Mouse (Mus musculus) midbrain, embryonic 15.5 days (tissue): ENCODE data around the gene Cdc27. TPM values are rescaled to one million over a fixed set of nuclear protein-coding genes. Genes with fewer than 3 reads are reported as not detected.
"Not testable (repeated sequence)": the region's sequence is repeated elsewhere in the genome, so short reads cannot be mapped to it uniquely, and the experiment has no call there.

Source experiments
- ATAC-seq: fragments of 200-750 bp; cut with Nextera tagmentation; replicated peaks from 2 replicates; pipeline ENCODE4 v1.8.0; 2017; ENCODE audit warnings: moderate TSS enrichment
- H3K27ac ChIP-seq: fragments of 300-500 bp; sonication (generic); 2 replicates; pipeline ENCODE4 v1.5.1; 2015; ENCODE audit warnings: mild to moderate bottlenecking, inconsistent platforms
- H3K27me3 ChIP-seq: fragments of 300-500 bp; sonication (generic); replicated peaks from 2 replicates; pipeline ENCODE4 v1.6.1; 2015; ENCODE audit warnings: inconsistent platforms
- H3K36me3 ChIP-seq: fragments of 300-500 bp; sonication (generic); replicated peaks from 2 replicates; pipeline ENCODE4 v1.6.1; 2015; ENCODE audit warnings: inconsistent platforms
- H3K4me1 ChIP-seq: fragments of 300-500 bp; sonication (generic); 2 replicates; pipeline ENCODE4 v1.6.1; 2015; ENCODE audit warnings: inconsistent platforms
- H3K4me2 ChIP-seq: fragments of 300-500 bp; sonication (generic); 2 replicates; pipeline ENCODE4 v1.6.1; 2015; ENCODE audit warnings: inconsistent platforms, mild to moderate bottlenecking, moderate library complexity
- H3K4me3 ChIP-seq: fragments of 300-500 bp; sonication (generic); 2 replicates; pipeline ENCODE4 v1.5.1; 2015; ENCODE audit warnings: mild to moderate bottlenecking, inconsistent platforms
- H3K9ac ChIP-seq: fragments of 300-500 bp; sonication (generic); 2 replicates; pipeline ENCODE4 v1.6.1; 2015; ENCODE audit warnings: mild to moderate bottlenecking, inconsistent platforms
- H3K9me3 ChIP-seq: fragments of 300-500 bp; sonication (generic); 2 replicates; pipeline ENCODE4 v1.6.1; 2016; ENCODE audit warnings: inconsistent platforms
- WGBS: fragments of 180-500 bp; shearing (Covaris S2); methylation state at CpG from one replicate; pipeline ENCODE4 v1.1.7; 2015; ENCODE audit warnings: mixed read lengths; 5-methylcytosine and 5-hydroxymethylcytosine counted together
- polyA plus RNA-seq: library from polyadenylated mRNA; unstranded; fragments of >200 nt; fragmentation: Nextera tagmentation; extraction: Ambion mirVana; gene quantifications from 2 replicates; pipeline ENCODE4 v1.2.1, GENCODE M21; 2015

Cdc27 gene
- polyA plus RNA-seq, 1 experiment from 2014 or later, result 41.4 TPM

DNA sequence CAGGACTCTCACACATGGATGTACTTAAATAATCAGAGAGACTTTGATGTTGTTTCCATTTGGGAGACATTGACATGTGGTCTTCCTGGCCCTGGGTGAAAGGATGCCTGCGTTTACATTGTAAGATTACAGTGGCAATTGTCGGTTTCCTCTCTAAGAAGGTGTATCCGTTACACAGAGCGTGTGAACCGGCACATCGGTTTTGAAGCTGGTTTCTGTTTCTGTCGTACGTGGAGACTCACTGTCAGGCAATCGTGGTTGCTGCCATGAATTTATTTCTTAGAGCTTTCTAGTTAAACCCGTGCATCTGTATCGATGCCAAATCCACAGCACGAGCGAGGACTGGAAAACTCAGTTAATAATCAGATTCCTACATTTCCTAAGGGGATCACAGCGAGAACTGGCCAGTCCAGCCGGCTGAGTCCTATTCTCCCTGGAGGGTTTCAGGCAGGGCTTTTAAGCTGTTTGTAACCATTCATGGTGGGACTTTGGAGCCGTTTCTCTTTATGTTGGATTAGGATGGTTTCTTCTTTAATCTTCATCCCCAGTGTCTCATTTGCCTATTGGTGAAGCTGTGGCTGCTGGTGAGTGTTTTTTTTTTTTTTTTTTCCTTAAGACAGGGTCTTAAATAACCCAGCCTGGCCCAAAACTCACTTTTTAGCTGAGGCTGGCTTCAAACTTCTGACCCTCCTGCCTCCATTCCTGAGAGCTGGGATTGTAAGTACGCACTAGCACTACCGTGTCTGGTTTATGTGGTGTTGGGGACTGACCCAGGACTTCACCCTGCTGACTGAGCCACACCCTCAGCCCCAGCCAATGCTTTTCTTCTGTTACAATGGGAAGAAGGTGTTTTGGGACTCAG lies 31.3 kb upstream of the Cdc27 start:
- Histone ChIP-seq H3K9ac (no peak overlapping the region), H3K27me3 (no peaks in the 10 kb centered on the region), H3K4me3 (no peak overlapping the region), H3K4me1 (peaks cover 2% of the 10 kb centered on the region; the same call in 1 of the 2 replicates), H3K4me2 (peak overlapping the region; percentile 30), H3K9me3 (no peaks in the 10 kb centered on the region), H3K36me3 (no peaks in the 10 kb centered on the region), H3K27ac (0 out of 2 replicates have a peak overlapping the region, but pooled peaks have one; percentile 38)
- 53% methylated on average over 18 of the region's 18 CpGs for WGBS
- ATAC-seq, result no peak

GRCm38 (mm10) chr11:104580606-104581005 lies 30.2 kb upstream of the Cdc27 start:
- Histone ChIP-seq H3K9me3 (no peaks in the 10 kb centered on the region), H3K27me3 (no peaks in the 10 kb centered on the region), H3K4me3 (no peak overlapping the region), H3K36me3 (no peaks in the 10 kb centered on the region), H3K4me1 (peaks cover 2% of the 10 kb centered on the region; the same call in 1 of the 2 replicates), H3K4me2 (no peak overlapping the region), H3K27ac (no peak overlapping the region), H3K9ac (no peak overlapping the region)
- WGBS, result 94% methylated on average over 5 of the region's 5 CpGs
- ATAC-seq, result no peak

DNA sequence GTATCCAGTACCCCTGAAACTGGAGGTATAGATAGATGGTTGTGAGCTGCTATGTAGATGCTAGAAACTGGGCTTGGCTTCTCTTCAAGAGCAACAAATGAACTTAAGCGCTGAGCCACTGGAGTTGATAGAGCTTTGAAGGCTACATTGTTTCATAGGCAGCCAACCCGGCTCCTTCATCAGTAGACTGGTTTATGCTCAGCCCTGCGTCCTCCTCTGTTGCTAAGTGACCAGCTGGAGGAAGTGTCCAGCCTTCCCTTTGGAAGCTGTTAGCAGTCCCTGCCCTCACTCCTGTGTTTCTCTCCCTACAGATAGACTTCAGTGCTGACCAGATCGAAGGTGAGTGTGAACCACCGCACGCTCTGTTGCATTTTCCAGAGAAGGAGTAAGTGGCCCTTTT lies 29.7 kb upstream of the Cdc27 start:
- Histone ChIP-seq H3K9ac (no peak overlapping the region), H3K27me3 (no peaks in the 10 kb centered on the region), H3K36me3 (no peaks in the 10 kb centered on the region), H3K4me1 (peaks cover 2% of the 10 kb centered on the region; the same call in 1 of the 2 replicates), H3K27ac (no peak overlapping the region), H3K9me3 (no peaks in the 10 kb centered on the region), H3K4me2 (no peak overlapping the region), H3K4me3 (no peak overlapping the region)
- 69% methylated on average over 6 of the region's 6 CpGs for WGBS
- ATAC-seq, result no peak

DNA sequence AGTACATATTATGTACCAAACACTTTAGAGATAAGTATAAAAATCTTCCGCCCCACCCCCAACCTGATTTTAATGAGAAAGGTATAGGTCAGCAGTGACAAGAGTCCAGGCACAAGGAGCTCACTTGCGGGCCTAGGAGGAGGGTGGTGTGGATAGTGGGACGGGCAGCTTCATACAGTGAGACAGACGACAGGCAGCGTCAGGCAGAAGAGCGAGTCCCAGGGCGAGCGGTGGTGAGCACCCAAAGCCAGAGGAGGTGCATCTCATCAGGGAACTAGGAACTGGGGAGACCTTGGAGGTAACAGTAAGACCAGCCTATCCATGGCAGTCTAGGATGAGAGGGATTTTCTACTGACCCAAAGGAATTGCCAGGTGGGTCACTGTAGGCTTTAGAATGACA lies 29.2 kb upstream of the Cdc27 start:
- no peak overlapping the region for H3K27ac ChIP-seq
- no peaks in the 10 kb centered on the region for H3K27me3 ChIP-seq
- H3K4me2 ChIP-seq, result no peak overlapping the region
- H3K9ac ChIP-seq, result no peak overlapping the region
- ATAC-seq, result no peak
- WGBS, result 91% methylated on average over 8 of the region's 8 CpGs
- H3K9me3 ChIP-seq, result no peaks in the 10 kb centered on the region
- H3K36me3 ChIP-seq, result no peaks in the 10 kb centered on the region
- peaks cover 2% of the 10 kb centered on the region; the same call in 1 of the 2 replicates for H3K4me1 ChIP-seq
- no peak overlapping the region for H3K4me3 ChIP-seq

DNA sequence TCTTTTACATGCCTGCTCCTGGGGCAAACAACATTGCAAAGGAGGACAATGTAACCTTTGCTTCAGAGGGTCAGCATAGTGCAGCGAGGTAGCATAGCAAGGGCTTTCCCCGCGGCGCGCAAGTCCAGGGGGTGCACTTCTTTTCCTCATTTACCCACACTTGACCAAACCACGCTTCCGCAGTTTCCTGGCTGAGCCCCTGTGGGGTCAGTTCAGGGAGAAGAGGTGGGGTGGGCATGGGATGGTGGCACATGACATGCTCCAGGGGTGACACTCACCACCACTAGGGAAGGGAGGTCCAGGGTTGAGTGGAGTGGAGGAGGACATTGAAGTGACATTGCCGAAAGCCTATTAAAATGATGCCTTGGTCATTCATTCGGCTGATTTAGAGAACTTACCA lies 28.7 kb upstream of the Cdc27 start:
- Histone ChIP-seq H3K4me1 (peaks cover 2% of the 10 kb centered on the region; the same call in 1 of the 2 replicates), H3K4me2 (no peak overlapping the region), H3K4me3 (no peak overlapping the region), H3K36me3 (no peaks in the 10 kb centered on the region), H3K27ac (no peak overlapping the region), H3K9me3 (no peaks in the 10 kb centered on the region), H3K9ac (no peak overlapping the region), H3K27me3 (no peaks in the 10 kb centered on the region)
- 92% methylated on average over 9 of the region's 9 CpGs for WGBS
- ATAC-seq, result no peak

DNA sequence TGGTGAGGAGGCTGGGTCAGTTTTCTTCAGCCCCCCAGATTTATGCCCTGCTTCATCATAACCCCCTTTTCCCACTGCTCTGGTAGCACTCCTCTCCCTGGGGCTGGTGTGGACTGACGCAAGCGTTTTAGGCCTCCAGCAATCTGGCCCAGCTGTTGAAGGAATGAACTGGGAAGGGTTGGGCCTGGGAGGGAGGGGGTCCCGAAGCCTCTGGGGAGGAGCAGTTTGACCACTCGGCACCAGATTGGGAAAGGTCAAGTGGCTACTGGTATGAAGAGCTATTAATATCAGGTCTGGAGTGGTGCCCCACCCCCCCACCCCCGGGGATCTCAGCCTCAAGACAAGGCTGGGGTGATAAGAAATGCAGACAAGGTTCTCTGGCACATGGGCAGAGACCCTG lies 27.7 kb upstream of the Cdc27 start:
- Histone ChIP-seq H3K27ac (no peak overlapping the region), H3K36me3 (no peaks in the 10 kb centered on the region), H3K4me3 (no peak overlapping the region), H3K9me3 (no peaks in the 10 kb centered on the region), H3K4me1 (peaks cover 2% of the 10 kb centered on the region; the same call in 1 of the 2 replicates), H3K4me2 (no peak overlapping the region), H3K9ac (no peak overlapping the region), H3K27me3 (no peaks in the 10 kb centered on the region)
- ATAC-seq, result no peak
- WGBS, result 66% methylated on average over 5 of the region's 5 CpGs

- no peak overlapping the region for H3K4me2 ChIP-seq
- H3K9ac ChIP-seq, result no peak overlapping the region
- no peak overlapping the region for H3K27ac ChIP-seq
Measured at GRCm38 (mm10) chr11:104576772-104577612, 26.6 kb upstream of the Cdc27 start.

DNA sequence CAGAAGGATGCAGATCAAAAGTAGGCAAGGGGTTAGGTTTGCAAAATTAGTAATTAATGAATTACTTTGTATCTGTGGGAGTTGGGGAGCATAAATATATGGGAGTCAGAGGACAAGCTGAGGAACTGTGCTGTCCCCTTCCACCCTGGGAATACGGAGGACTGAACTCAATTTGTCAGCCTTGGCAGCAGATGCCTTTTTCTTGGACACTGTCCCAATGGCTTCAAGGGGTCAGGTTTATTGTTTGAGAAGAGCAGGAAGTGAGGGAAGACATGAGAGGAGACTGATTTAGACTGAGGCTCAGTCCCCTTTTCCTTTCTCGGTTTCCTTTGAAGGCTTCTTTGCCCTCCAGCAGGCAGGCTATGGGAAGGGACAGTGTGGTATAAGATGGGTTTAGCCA lies 22.1 kb upstream of the Cdc27 start:
- H3K4me2 ChIP-seq, result no peak overlapping the region
- no peak for ATAC-seq
- peaks cover 5% of the 10 kb centered on the region; the same call in 1 of the 2 replicates for H3K4me1 ChIP-seq
- H3K27ac ChIP-seq, result no peak overlapping the region
- no peaks in the 10 kb centered on the region for H3K9me3 ChIP-seq
- no peaks in the 10 kb centered on the region for H3K36me3 ChIP-seq
- 64% methylated on average over 2 of the region's 2 CpGs for WGBS
- H3K27me3 ChIP-seq, result no peaks in the 10 kb centered on the region
- H3K4me3 ChIP-seq, result no peak overlapping the region
- H3K9ac ChIP-seq, result no peak overlapping the region

More at GRCm38 (mm10) chr11:104576772-104577612, 26.6 kb upstream of the Cdc27 start:
- Histone ChIP-seq H3K4me3 (no peak overlapping the region), H3K27me3 (no peaks in the 10 kb centered on the region), H3K4me1 (peaks cover under 1% of the 10 kb centered on the region; the same call in 1 of the 2 replicates), H3K9me3 (no peaks in the 10 kb centered on the region), H3K36me3 (no peaks in the 10 kb centered on the region)
- no peak for ATAC-seq
- WGBS, result 48% methylated on average over 10 of the region's 10 CpGs

GRCm38 (mm10) chr11:104572091-104572490 lies 21.7 kb upstream of the Cdc27 start:
- Histone ChIP-seq H3K27ac (no peak overlapping the region), H3K4me3 (no peak overlapping the region), H3K4me2 (no peak overlapping the region), H3K4me1 (peaks cover 5% of the 10 kb centered on the region; the same call in 1 of the 2 replicates), H3K9ac (no peak overlapping the region), H3K9me3 (no peaks in the 10 kb centered on the region), H3K36me3 (no peaks in the 10 kb centered on the region), H3K27me3 (no peaks in the 10 kb centered on the region)
- ATAC-seq, result no peak
- WGBS, result 65% methylated on average over 7 of the region's 7 CpGs

DNA sequence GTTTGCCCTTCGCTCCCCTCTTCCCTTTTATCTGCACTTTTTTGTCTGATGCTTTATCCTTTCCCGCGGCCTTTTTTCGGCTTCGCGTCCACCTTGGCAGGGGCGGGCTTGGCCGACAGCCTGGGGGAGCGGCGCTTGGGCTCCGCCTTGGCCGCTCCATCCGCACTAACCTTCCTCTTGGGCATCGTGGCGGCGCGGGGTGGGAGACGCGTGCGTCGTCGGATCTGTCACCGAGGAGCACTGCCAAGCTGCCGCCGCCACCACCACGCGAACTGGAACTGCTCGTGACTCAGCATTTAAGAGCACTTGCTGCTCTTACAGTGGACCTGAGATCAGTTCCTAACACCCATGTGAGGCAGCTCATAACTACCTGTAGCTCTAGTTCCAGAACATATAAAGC lies 21.0 kb upstream of the Cdc27 start:
- peak overlapping the region; percentile 37 for H3K4me3 ChIP-seq
- not testable (repeated sequence) for H3K27me3 ChIP-seq, H3K4me1 ChIP-seq, H3K36me3 ChIP-seq, H3K27ac ChIP-seq, H3K9me3 ChIP-seq
- peak overlapping the region; percentile 34 for H3K9ac ChIP-seq
- 0 out of 2 replicates have a peak, but pooled peaks have one; percentile 45 for ATAC-seq
- H3K4me2 ChIP-seq, result peak overlapping the region; percentile 64
- WGBS, result 6% methylated on average over 28 of the region's 28 CpGs

GRCm38 (mm10) chr11:104570515-104570914 lies 20.1 kb upstream of the Cdc27 start:
- H3K9me3 ChIP-seq, H3K27me3 ChIP-seq, H3K9ac ChIP-seq, H3K27ac ChIP-seq, H3K4me1 ChIP-seq, H3K36me3 ChIP-seq, H3K4me2 ChIP-seq, H3K4me3 ChIP-seq, ATAC-seq: not testable (repeated sequence)
- WGBS, result 84% methylated on average over 8 of the region's 8 CpGs

- H3K27ac ChIP-seq, result no peak overlapping the region
- 94% methylated on average over 4 of the region's 4 CpGs for WGBS
- ATAC-seq, result no peak
- no peaks in the 10 kb centered on the region for H3K27me3 ChIP-seq
- H3K9me3 ChIP-seq, result no peaks in the 10 kb centered on the region
- no peak overlapping the region for H3K9ac ChIP-seq
- H3K36me3 ChIP-seq, result no peaks in the 10 kb centered on the region
- H3K4me1 ChIP-seq, result peaks cover 5% of the 10 kb centered on the region; the same call in 1 of the 2 replicates
- no peak overlapping the region for H3K4me3 ChIP-seq
- H3K4me2 ChIP-seq, result no peak overlapping the region
Measured at GRCm38 (mm10) chr11:104568326-104568725, 17.9 kb upstream of the Cdc27 start.
